Mouse (Mus musculus) hindbrain, embryonic 14.5 days (tissue): Measurements from ENCODE around the gene Csnk2b. TPM values are rescaled to one million over a fixed set of nuclear protein-coding genes. Genes with fewer than 3 reads are reported as not detected.
A peak's percentile ranks its signal among the peaks of the same experiment; 100 is the strongest.

ENCODE experiments used
- ATAC-seq: fragments of 200-750 bp; cut with Nextera tagmentation; 2 replicates; pipeline ENCODE4 v1.8.0; 2017; ENCODE audit warnings: moderate number of reproducible peaks, mild to moderate bottlenecking, moderate TSS enrichment, moderate library complexity; ENCODE audit not compliant: low FRiP score
- DNase-seq: peaks from one replicate; pipeline ENCODE4 v3.0.0-alpha.2; 2015; ENCODE audit warnings: low spot score
- H3K27ac ChIP-seq: fragments of 300-500 bp; sonication (generic); 2 replicates; pipeline ENCODE4 v1.5.1; 2014; ENCODE audit warnings: mild to moderate bottlenecking, moderate library complexity
- H3K27me3 ChIP-seq: fragments of 300-500 bp; sonication (generic); 2 replicates; pipeline ENCODE4 v1.6.1; 2014; ENCODE audit warnings: mild to moderate bottlenecking, low read length, mixed read lengths; ENCODE audit not compliant: control insufficient read depth, insufficient read depth
- H3K36me3 ChIP-seq: fragments of 300-500 bp; sonication (generic); replicated peaks from 2 replicates; pipeline ENCODE4 v1.6.1; 2014; ENCODE audit not compliant: control insufficient read depth, insufficient read depth
- H3K4me1 ChIP-seq: fragments of 300-500 bp; sonication (generic); replicated peaks from 2 replicates; pipeline ENCODE4 v1.6.1; 2014; ENCODE audit warnings: antibody characterized with exemption, low read length, mixed read lengths; ENCODE audit not compliant: control insufficient read depth, insufficient read depth
- H3K4me2 ChIP-seq: fragments of 300-500 bp; sonication (generic); replicated peaks from 2 replicates; pipeline ENCODE4 v1.6.1; 2014; ENCODE audit warnings: mild to moderate bottlenecking, moderate library complexity
- H3K4me3 ChIP-seq: fragments of 300-500 bp; sonication (generic); replicated peaks from 2 replicates; pipeline ENCODE4 v1.5.1; 2014; ENCODE audit warnings: mild to moderate bottlenecking, low read length
- H3K9ac ChIP-seq: fragments of 300-500 bp; sonication (generic); 2 replicates; pipeline ENCODE4 v1.6.1; 2014
- H3K9me3 ChIP-seq: fragments of 300-500 bp; sonication (generic); 2 replicates; pipeline ENCODE4 v1.6.1; 2016; ENCODE audit warnings: low read length; ENCODE audit not compliant: control insufficient read depth
- WGBS: fragments of 180-500 bp; shearing (Covaris S2); extraction: QIAGEN DNeasy Blood & Tissue Kit; methylation state at CpG from one replicate; pipeline ENCODE4 v1.1.7; 2014; 5-methylcytosine and 5-hydroxymethylcytosine counted together
- polyA plus RNA-seq: library from polyadenylated mRNA; unstranded; fragments of >200 nt; fragmentation: Nextera tagmentation; extraction: Ambion mirVana; gene quantifications from 2 replicates; pipeline ENCODE4 v1.2.1, GENCODE M21; 2014

Gene Csnk2b
- polyA plus RNA-seq, 1 experiment from 2014 or later: 321 TPM

- peaks cover 51% of the 10 kb centered on the region for H3K36me3 ChIP-seq
- H3K27me3 ChIP-seq: no peaks in the 10 kb centered on the region
- WGBS: 45% methylated on average over 12 of the region's 12 CpGs
- ATAC-seq (no peak), DNase-seq (no peak)
- H3K9ac ChIP-seq: peak overlapping the region; percentile 100
- no peaks in the 10 kb centered on the region for H3K9me3 ChIP-seq
- H3K4me3 ChIP-seq: peak overlapping the region; percentile 100
- peak overlapping the region; percentile 98 for H3K4me2 ChIP-seq
- no peak overlapping the region for H3K27ac ChIP-seq
- peaks cover 27% of the 10 kb centered on the region for H3K4me1 ChIP-seq
Measured at GRCm38 (mm10) chr17:35162730-35163129, 40.9 kb upstream of the Csnk2b start.

- no peaks in the 10 kb centered on the region for H3K9me3 ChIP-seq
- 81% methylated on average over 14 of the region's 14 CpGs for WGBS
- H3K36me3 ChIP-seq: peaks cover 57% of the 10 kb centered on the region
- H3K27me3 ChIP-seq: no peaks in the 10 kb centered on the region
- peak overlapping the region; percentile 100 for H3K9ac ChIP-seq
- ATAC-seq (no peak), DNase-seq (no peak)
- H3K4me3 ChIP-seq: peak overlapping the region; percentile 100
- peaks cover 27% of the 10 kb centered on the region for H3K4me1 ChIP-seq
- H3K27ac ChIP-seq: no peak overlapping the region
- peak overlapping the region; percentile 98 for H3K4me2 ChIP-seq
Measured at GRCm38 (mm10) chr17:35162121-35162520, 40.3 kb upstream of the Csnk2b start.

GRCm38 (mm10) chr17:35161421-35161820 is 39.6 kb upstream of the Csnk2b start:
- H3K9me3 ChIP-seq: no peaks in the 10 kb centered on the region
- H3K36me3 ChIP-seq: peaks cover 64% of the 10 kb centered on the region
- no peak overlapping the region for H3K9ac ChIP-seq
- no peak overlapping the region for H3K4me2 ChIP-seq
- no peak overlapping the region for H3K27ac ChIP-seq
- ATAC-seq: no peak
- H3K4me3 ChIP-seq: no peak overlapping the region
- H3K4me1 ChIP-seq: peaks cover 24% of the 10 kb centered on the region
- no peak for DNase-seq
- WGBS: 83% methylated on average over 11 of the region's 11 CpGs
- no peaks in the 10 kb centered on the region for H3K27me3 ChIP-seq

DNA sequence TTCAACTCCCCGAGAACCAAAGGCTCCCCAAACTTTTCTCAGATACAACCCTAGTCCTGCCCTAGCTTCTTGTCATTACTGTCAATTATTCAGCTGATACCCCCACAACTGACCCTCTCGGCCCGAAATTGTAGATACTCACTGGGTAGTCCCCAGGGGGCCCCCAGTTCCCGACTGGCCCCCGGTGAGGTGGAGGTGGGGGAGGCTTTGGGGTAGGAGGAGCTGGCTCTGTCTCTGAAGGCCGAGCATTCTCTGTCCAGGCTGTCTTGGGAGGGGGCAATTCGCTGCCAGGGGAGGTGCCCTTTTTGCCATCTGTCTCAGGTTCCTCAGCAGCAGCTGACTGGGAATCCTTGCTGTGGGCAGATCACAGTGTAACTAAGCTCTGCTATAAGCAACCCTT is 37.8 kb upstream of the Csnk2b start:
- DNase-seq: no peak
- no peaks in the 10 kb centered on the region for H3K9me3 ChIP-seq
- H3K27me3 ChIP-seq: no peaks in the 10 kb centered on the region
- peaks cover 17% of the 10 kb centered on the region for H3K4me1 ChIP-seq
- peaks cover 82% of the 10 kb centered on the region for H3K36me3 ChIP-seq
- ATAC-seq: no peak
- H3K4me3 ChIP-seq: no peak overlapping the region
- WGBS: 87% methylated on average over 7 of the region's 7 CpGs
- H3K4me2 ChIP-seq: no peak overlapping the region
- no peak overlapping the region for H3K9ac ChIP-seq
- H3K27ac ChIP-seq: no peak overlapping the region

DNA sequence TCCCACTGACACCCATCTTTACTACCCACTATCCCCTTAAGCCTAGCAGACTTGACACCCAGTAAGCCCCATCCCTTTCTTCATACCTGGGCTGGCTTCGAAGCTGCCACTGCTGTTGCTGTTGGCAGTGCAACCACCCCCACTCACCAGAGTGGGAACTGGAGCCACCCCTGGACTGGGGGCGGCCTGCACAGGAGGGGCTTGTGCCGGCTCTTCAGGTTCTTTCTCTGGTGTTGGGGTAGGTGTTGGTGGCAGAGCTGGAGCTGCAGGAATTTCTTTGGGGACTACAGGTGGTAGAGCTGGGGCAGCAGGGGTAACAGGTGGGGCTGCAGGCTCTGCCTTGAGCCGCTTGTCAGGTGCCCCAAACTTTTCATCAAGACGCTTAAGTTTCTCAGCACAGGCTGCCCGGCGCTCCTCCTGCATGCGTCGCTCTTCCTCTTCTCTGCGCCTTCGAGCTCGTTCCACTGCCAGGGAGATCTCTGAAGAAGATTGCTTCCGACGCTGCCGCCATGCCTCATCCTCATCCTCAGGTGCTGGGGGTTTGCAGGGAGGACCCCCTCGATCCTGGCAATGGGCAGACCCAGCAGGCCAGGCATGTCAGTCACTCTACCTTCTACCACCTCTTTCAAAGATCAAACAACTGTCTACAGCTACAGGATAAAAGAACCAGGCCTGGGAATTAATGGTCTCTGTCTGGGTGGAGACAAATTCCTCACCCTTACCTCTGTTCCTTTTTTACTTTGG is 37.2 kb upstream of the Csnk2b start:
- no peak overlapping the region for H3K9ac ChIP-seq
- ATAC-seq (no peak), DNase-seq (no peak)
- H3K27ac ChIP-seq: no peak overlapping the region
- H3K36me3 ChIP-seq: peaks cover 88% of the 10 kb centered on the region
- no peaks in the 10 kb centered on the region for H3K9me3 ChIP-seq
- 95% methylated on average over 16 of the region's 16 CpGs for WGBS
- no peaks in the 10 kb centered on the region for H3K27me3 ChIP-seq
- peaks cover 17% of the 10 kb centered on the region for H3K4me1 ChIP-seq
- H3K4me3 ChIP-seq: no peak overlapping the region
- no peak overlapping the region for H3K4me2 ChIP-seq

- Histone ChIP-seq H3K9ac (no peak overlapping the region), H3K27ac (no peak overlapping the region), H3K27me3 (no peaks in the 10 kb centered on the region), H3K4me2 (no peak overlapping the region), H3K9me3 (no peaks in the 10 kb centered on the region), H3K4me1 (peaks cover 10% of the 10 kb centered on the region), H3K4me3 (no peak overlapping the region), H3K36me3 (peaks cover 98% of the 10 kb centered on the region)
- 94% methylated on average over 8 of the region's 8 CpGs for WGBS
- ATAC-seq (no peak), DNase-seq (no peak)
Measured at GRCm38 (mm10) chr17:35157661-35158175, 35.9 kb upstream of the Csnk2b start.

GRCm38 (mm10) chr17:35157254-35157653 is 35.4 kb upstream of the Csnk2b start:
- no peak for DNase-seq
- H3K9ac ChIP-seq: no peak overlapping the region
- ATAC-seq: no peak
- H3K27ac ChIP-seq: no peak overlapping the region
- no peaks in the 10 kb centered on the region for H3K9me3 ChIP-seq
- H3K4me1 ChIP-seq: peaks cover 5% of the 10 kb centered on the region
- H3K36me3 ChIP-seq: peaks cover 100% of the 10 kb centered on the region
- no peak overlapping the region for H3K4me2 ChIP-seq
- H3K27me3 ChIP-seq: no peaks in the 10 kb centered on the region
- no peak overlapping the region for H3K4me3 ChIP-seq
- 95% methylated on average over 8 of the region's 8 CpGs for WGBS

- H3K4me1 ChIP-seq: no peaks in the 10 kb centered on the region
- H3K9me3 ChIP-seq: no peaks in the 10 kb centered on the region
- no peaks in the 10 kb centered on the region for H3K27me3 ChIP-seq
- DNase-seq: no peak
- no peak for ATAC-seq
- no peak overlapping the region for H3K9ac ChIP-seq
- WGBS: 94% methylated on average over 33 of the region's 33 CpGs
- no peak overlapping the region for H3K27ac ChIP-seq
- H3K4me2 ChIP-seq: no peak overlapping the region
- peaks cover 100% of the 10 kb centered on the region for H3K36me3 ChIP-seq
- no peak overlapping the region for H3K4me3 ChIP-seq
Measured at GRCm38 (mm10) chr17:35156461-35157200, 34.8 kb upstream of the Csnk2b start.

GRCm38 (mm10) chr17:35155451-35155850 is 33.6 kb upstream of the Csnk2b start:
- peaks cover 99% of the 10 kb centered on the region for H3K36me3 ChIP-seq
- H3K4me2 ChIP-seq: no peak overlapping the region
- no peak for ATAC-seq
- H3K4me1 ChIP-seq: no peaks in the 10 kb centered on the region
- no peak overlapping the region for H3K9ac ChIP-seq
- no peak overlapping the region for H3K27ac ChIP-seq
- H3K4me3 ChIP-seq: no peak overlapping the region
- H3K9me3 ChIP-seq: no peaks in the 10 kb centered on the region
- no peaks in the 10 kb centered on the region for H3K27me3 ChIP-seq
- 92% methylated on average over 12 of the region's 12 CpGs for WGBS
- no peak for DNase-seq
